Mouse (Mus musculus): Measurements from ENCODE around the gene Hexim1.

Gene Hexim1

DNA sequence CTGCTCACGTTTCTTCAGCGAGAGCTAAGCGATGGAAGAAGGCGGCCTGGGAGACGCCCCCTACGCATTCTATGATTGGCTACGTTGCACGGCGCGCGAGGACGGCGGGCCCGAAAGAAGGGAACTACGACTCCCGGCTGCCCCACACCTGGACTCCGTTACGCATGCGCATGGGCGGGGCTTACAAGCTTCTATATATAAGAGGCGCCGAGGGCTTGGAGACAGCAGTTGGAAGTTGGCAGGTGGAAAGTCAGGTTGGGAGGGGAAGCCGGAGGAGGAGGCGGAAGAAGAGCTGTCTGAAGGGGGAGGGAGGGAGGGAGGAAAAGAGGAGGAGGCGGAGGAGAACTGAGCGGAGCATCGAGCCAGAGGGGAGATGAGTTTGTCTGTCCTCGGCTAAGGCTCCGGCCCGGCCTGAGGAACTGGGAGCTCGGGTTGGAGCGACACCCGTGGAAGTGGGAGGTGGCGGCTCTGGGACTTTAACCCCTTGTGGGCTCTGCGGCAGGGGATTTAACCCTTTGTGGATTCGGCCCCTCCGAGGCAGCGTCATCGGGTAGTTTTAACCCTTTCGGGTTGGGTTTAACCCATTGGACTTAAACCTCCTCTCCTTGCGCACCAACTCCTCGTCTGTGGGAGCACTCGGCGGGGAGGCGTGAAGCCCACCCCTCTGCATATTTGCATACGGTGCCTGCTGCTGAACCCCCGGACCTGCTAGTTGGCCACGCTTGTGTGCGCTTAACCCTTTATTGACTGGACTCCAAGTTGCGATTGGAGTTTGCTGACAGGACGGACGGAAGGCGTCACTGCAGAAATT is at the start of gene Hexim1:
Gene Hexim1 (plus strand): TSS at position 224 of the 811 bp plus-strand sequence.
- peak; percentile 97 for DNase-seq (ENCODE audit: extremely low read depth, low read depth, low spot score)

GRCm38 (mm10) chr11:103067051-103067361 is 49.0 kb upstream of the Hexim1 start:
- no peak for DNase-seq (ENCODE audit: extremely low read depth, low read depth, low spot score)

DNA sequence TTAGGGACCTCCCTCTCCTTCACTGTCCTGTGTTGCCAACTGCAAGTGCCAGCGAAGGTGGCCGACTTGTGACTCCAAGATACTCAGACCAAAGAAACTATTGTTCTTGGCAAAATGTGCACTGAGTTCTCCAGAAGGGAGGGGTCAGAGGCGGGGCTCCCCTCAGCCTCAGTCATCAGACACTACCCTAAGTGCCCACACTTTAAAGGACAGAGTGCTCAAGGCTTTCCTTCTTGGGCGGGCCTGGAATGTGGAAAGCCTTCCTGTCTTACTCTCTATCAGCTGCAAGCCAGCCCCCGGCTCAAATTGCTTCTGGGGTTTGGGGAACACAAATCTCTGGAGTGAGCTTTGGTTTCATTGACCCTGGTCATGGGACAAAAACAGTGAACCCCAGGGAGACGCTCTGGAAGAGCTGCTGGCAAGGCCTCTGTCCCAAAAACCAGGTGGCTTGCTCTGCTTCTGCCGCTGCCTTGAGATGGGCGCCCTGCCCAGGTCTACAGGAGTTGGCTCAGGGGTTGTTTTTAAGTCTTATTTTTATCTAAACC is 48.5 kb upstream of the Hexim1 start:
- DNase-seq (ENCODE audit: extremely low read depth, low read depth, low spot score): no peak

DNA sequence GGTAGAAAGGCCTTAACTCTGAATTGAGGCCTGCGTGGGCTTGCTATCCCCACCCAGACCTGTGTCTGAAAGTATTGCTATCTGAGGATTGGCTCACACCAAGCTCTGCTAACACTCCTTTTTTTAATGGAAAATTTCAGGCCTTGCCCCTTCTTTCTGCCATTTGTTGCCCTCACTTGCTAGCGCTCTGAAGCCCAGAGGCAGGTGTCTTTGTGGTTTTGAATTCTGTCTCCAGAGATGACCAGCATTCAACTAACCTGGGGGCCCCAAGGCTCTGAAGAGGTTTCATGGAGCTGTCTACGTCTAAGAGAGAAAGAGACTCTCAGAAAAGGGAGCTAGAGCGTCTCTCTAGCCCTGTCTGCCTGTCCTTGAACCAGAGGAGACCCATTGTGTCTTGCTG is 47.8 kb upstream of the Hexim1 start:
- DNase-seq (ENCODE audit: extremely low read depth, low read depth, low spot score): no peak

DNA sequence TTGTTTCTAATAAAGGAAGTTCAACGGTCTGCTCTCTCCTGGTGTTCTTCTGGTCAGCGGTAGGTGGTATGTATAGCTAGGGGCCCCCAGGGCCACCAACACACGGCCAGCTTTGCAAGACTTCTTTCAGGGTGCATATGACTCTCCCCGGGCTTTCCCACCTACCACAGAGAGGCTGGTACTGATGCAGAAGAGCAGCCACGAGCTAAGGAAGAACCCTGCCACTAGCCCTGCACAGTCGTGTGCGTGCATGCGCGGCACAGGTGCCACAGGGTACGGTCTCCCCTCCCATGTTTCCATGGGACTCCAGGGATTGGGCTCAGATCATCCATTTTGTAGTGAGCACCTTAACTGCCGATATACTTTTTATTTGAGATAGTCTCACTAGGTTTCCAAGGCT is 47.1 kb upstream of the Hexim1 start:
- DNase-seq (ENCODE audit: extremely low read depth, low read depth, low spot score): no peak

- no peak for DNase-seq (ENCODE audit: extremely low read depth, low read depth, low spot score)
Observed at GRCm38 (mm10) chr11:103069731-103070130, 46.3 kb upstream of the Hexim1 start.

DNA sequence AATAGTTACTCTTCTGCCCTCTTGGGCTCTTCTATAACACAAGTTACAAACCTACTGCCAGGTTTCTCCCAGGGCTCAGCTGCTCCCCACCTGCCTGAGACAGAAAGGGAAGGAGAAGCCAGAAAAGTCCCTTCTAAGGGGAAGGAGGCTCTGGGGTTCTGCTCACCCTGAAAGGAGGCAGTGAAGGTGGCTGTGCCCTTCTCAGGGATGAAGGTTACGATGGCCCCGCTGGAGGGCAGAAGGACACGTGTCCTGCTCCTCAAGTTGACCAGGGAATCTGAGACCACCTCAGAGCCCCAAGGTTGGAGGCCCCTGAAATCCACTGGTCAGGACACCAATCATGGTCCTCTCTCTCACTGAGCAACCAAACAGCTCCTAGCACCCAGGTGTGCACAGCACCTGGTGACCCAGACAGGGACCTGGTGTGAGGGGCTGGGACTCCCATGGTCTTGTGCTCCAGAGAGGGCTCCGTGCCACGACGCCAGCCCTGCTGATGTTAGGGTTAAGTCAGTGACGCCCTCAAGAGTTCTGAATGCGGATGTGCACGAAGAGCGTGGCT is 45.6 kb upstream of the Hexim1 start:
- no peak for DNase-seq (ENCODE audit: extremely low read depth, low read depth, low spot score)

GRCm38 (mm10) chr11:103073671-103074070 is 42.4 kb upstream of the Hexim1 start:
- DNase-seq (ENCODE audit: extremely low read depth, low read depth, low spot score): no peak

DNA sequence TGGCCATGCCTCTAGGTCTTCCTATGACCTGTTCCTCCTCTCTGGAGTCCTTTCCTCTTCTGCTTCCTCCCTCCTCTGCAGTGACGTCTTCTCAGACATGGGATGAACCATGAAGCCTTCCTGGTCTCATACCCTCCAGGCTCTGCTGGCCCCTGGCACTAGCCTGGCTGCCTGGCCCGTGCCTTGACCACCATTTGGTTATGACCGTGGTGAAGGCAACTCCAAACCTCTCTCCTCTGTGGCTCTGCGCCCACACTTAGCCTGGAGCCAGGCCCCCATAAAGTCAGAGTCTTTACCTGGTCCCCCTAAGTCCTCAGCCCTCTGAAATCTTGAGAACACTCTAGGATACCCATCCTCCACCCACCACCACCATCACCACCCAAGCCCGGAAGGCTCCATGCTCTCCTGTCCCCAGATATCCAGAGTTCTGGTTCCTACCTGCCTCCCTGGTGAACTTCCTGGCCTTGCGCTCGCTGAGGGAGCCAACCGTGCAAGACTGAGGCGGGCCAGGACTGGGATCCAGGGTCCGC is 41.8 kb upstream of the Hexim1 start:
- no peak for DNase-seq (ENCODE audit: extremely low read depth, low read depth, low spot score)

DNA sequence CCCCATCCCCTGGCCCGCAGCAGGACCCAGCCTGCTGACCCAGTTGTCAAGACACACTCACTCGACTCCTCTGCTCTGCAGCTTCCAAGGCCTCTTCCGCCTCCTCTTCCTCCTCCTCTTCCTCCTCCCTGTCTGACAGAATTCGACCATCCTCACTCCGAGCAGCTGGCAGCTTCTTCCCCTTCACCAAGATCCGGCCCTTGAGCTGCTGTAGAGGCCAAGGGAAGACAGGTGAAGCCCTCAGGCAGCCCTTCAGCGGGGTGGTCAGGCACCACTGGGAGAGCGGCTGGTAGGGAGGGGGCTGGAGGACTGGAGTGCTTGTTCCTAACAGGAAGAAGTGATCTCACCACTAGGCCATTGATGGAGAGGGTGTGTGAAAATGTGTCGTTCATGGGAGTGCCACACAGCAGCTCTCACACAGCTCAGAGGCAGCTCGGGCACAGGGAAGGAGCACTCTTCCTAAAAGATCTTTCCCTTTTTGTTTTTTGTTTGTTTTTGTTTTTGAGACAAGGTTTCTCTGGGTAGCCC is 41.2 kb upstream of the Hexim1 start:
- DNase-seq (ENCODE audit: extremely low read depth, low read depth, low spot score): no peak

- no peak for DNase-seq (ENCODE audit: extremely low read depth, low read depth, low spot score)
Observed at GRCm38 (mm10) chr11:103076010-103076409, 40.0 kb upstream of the Hexim1 start.

DNA sequence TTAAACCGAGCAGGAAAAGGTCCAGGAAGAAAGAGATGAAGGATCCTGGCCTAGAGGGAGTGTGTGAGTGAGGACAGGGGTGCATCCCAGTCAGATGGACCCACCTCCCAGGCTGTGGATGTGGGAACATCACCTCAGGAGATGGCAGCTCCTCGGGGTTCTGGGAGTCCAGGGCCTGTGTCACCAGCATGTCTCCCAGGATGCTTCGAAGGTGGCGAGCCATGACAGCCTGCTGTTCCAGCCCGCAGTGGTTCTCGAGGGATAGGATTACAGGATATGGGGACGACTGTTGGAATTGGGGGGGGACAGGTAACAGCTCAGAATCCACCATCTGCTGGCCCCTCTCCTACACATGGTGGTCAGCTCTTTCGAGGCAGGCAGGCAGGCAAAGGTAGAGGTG is 39.5 kb upstream of the Hexim1 start:
- no peak for DNase-seq (ENCODE audit: extremely low read depth, low read depth, low spot score)

- DNase-seq (ENCODE audit: extremely low read depth, low read depth, low spot score): no peak
Observed at GRCm38 (mm10) chr11:103078131-103078530, 37.9 kb upstream of the Hexim1 start.

DNA sequence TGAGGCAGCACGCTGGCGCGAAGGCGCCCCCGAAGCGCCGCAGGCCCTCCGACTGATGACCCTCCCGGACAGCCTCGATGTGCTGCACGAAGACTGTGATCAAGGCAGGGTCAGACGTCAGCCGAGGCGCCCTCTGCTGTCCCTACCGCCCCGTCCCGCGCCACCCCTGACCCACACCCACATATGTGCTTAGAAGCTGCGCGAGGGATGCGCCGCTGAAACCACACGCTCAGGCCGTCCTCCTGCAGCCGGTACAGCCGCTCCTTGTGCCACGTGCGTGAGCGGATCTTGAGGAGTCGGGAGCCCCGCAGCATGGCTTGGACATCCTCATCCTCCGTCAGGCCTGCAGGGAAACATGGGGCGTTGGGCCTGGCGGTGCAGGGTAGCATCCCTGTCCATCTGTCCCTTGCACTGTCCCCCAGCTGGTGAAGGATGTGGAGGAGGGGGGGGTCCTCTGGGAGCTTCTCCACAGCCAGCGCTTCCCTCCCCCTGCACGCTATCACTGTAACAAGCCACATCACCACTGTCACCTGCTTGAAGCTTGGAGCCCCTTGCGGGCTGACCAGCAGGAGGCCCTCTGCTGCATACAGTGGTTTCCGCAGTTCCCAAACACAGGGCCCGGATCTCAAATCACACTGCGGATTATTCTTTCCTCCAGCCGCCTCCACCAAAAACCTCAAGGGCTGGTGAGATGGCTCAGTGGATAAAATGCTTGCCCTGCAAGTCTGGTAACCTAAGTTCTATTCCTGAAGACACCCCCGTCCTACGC is 35.5 kb upstream of the Hexim1 start:
- no peak for DNase-seq (ENCODE audit: extremely low read depth, low read depth, low spot score)

GRCm38 (mm10) chr11:103081631-103082030 is 34.4 kb upstream of the Hexim1 start:
- DNase-seq (ENCODE audit: extremely low read depth, low read depth, low spot score): no peak

DNA sequence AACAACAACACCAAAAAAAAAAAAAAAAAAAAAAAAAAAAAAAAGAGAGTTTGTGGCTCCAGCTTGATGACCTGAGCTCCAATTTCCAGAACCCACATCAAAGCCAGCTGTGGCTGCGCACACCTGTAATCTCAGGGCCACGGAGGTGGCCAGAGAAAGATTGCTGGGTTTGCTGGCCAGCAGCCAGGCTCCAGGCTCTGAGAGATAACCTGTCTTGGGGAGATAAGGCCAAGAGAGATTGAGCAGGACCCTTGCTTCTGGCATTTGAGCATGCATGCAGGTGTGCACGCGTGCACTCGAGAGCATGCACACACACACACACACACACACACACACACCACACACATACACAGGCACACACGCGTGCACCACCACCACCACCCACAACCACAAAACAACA is 22.7 kb upstream of the Hexim1 start:
- no peak for DNase-seq (ENCODE audit: extremely low read depth, low read depth, low spot score)

DNA sequence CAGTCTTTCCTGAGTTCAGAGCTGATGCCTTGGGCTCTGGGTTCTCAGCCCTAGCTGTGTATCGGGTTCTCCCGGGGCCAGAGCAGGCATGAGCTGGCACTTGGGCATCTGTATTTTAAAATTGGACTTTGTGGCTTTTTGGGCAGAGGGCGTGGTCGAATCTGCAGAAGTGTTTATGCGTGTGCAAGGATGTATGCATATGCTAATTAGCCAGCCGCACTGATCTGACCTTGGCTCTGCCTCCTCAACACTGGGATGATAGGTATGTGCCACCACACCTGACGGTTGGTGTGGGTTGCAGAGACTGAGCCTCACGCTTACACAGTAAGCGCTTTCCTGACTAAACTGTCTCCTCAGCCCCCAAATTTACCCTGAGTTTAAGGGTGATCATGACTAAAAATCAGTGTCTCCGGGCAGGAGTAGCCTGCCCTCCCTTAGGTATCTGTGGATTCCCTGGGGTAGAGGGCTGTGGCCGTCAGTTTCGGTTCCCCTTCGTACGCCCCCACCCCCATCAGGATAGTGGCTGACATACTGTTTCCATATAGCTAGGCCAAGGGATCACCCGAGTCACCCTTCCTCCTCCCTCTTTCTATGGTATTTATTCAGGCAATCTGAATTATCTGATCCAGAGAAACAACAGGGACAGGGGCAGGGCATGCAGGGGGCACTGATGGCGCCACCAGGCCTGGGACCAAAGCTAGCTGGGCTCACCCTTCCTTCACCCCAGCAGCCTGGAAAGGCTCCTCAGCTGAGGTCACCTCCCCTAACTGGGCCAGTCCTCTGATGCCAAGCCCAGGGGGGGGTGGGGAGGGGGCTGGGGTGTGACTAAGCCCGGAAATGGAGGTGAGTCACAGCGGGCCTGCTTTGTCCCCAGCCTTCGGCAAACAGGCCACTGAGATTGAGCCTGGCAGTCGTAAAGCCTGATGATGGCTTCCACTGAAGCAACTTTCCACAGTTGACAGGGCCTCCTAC is 21.9 kb upstream of the Hexim1 start:
- no peak for DNase-seq (ENCODE audit: extremely low read depth, low read depth, low spot score)

DNA sequence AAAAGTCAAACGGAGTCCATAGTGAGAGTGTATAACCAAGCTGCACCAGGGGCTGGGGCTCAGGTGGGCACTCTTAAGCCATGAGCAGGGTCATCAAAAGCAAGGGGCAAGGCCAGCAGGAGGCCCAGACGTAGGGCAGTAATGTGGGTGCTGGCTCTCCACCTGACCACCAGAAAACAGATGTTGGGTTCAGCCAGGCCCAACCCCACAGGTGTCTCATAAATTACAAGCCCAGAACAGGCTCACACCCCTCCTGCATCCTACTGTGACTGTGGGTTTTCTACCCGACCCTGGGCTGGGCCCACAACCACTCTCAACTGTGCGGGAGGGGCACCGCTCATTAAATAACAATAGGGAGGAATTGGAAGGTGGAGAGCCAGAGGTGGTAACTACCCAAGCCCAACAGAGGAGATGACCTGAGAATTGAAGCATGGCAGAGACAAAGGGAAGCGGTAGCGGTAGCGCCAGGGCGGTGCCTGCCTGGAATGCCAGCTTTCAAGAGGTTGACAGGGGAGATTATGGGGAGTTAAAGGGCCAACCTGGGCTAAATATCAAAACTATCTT is 20.8 kb upstream of the Hexim1 start:
- DNase-seq (ENCODE audit: extremely low read depth, low read depth, low spot score): no peak

- no peak for DNase-seq (ENCODE audit: extremely low read depth, low read depth, low spot score)
Observed at GRCm38 (mm10) chr11:103095801-103096200, 20.2 kb upstream of the Hexim1 start.

All from fat pad, adult 2 months (tissue).